Comparison of ENCODE assay signal across 9 mouse cellular contexts in the genomic region with DNA sequence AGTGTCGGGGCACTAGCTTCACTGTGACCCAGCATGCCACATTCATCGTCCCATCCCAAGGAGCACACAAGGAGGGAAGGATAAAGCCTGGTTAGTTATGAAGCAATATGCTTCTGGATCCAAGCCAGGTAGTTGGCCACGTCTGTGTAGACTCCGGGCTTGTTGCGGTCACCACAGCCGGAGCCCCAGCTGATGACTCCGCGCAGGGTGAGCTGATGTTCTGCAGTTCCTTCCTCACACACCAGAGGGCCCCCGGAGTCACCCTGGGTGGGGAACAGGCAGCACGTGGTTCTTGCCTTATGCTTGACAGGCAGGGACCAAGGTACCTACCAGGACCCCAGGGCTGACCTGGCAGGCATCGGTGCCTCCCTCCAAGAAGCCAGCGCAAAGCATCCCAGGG. TPM values are rescaled to one million over a fixed set of nuclear protein-coding genes. Genes with fewer than 3 reads are reported as not detected.
DNase-seq lines count a peak whose midpoint lies in the region; ATAC-seq and TF ChIP-seq lines count a peak whose summit lies in the region.
"Had no signal": no experiment of that assay in that cellular context is flagged by ENCODE, and none has a peak within 500 bp of the region (broad histone marks: within the 10 kb centered on the region; RNA-seq: fewer than 3 reads in every experiment).

No protein-coding gene starts in this region.

- H3K79me2 ChIP-seq in CH12.LX (replicated peaks; ENCODE audit: control insufficient read depth, extremely low read depth, insufficient read depth, poor library complexity, severe bottlenecking), result no peaks in the 10 kb centered on the region

- TF ChIP-seq RAD21 in CH12.LX (IDR thresholded peaks at IDR 0.05; ENCODE audit: low read depth, low read length), result peak; percentile 72

- intact Hi-C loops in heart, postnatal 25 days (cut with DNase I), result loop anchor here (1.0 kb wide), 2 partner anchors 53 to 99 kb away; no protein-coding TSS in a partner anchor

- H3K36me3 ChIP-seq in CH12.LX (replicated peaks in 1 of 2; ENCODE audit: control insufficient read depth in 1 of 2, insufficient read depth in 1 of 2, low read length in 1 of 2), result no peaks in the 10 kb centered on the region
- no peaks in the 10 kb centered on the region for H3K36me3 ChIP-seq in forebrain, embryonic 11.5 days (ENCODE audit: control insufficient read depth, insufficient read depth, low read length)
- peaks cover 4% of the 10 kb centered on the region; the same call in 1 of the 2 replicates for H3K36me3 ChIP-seq in liver, postnatal 0 days (replicated peaks; ENCODE audit: insufficient read depth, low read length)
- H3K36me3 ChIP-seq in neural tube, embryonic 14.5 days (ENCODE audit: control insufficient read depth, insufficient read depth, low read length), result no peaks in the 10 kb centered on the region
- no peaks in the 10 kb centered on the region for H3K36me3 ChIP-seq in testis, adult 2 months (ENCODE audit: control insufficient read depth, insufficient read depth, low read length)

- H3K4me1 ChIP-seq in CH12.LX (ENCODE audit: control insufficient read depth in 1 of 2, insufficient read depth in 2 of 2), result peaks cover 10 to 19% of the 10 kb centered on the region in 2 experiments
- H3K4me1 ChIP-seq in forebrain, embryonic 11.5 days (replicated peaks; ENCODE audit: control insufficient read depth, insufficient read depth, low read length), result peaks cover 4% of the 10 kb centered on the region
- peaks cover 15% of the 10 kb centered on the region for H3K4me1 ChIP-seq in liver, postnatal 0 days (ENCODE audit: insufficient read depth)
- peaks cover 6% of the 10 kb centered on the region; the same call in 1 of the 2 replicates for H3K4me1 ChIP-seq in neural tube, embryonic 14.5 days (ENCODE audit: control insufficient read depth, insufficient read depth, low read length)
- peaks cover 20% of the 10 kb centered on the region for H3K4me1 ChIP-seq in testis, adult 2 months (ENCODE audit: control insufficient read depth, insufficient read depth, low read length)

- dilution Hi-C loops in CH12.LX (cut with MboI; ENCODE audit: extremely low pct_ligation_motif_present, extremely low pct_unique_long_range_greater_than_20kb, low sequenced_read_pairs), result no loop called here

- ATAC-seq in forebrain, embryonic 11.5 days (replicated peaks; ENCODE audit: low FRiP score), result peak; percentile 76
- peak; percentile 80 for ATAC-seq in liver, postnatal 0 days
- peak; percentile 55; the same call in 1 of the 2 replicates for ATAC-seq in neural tube, embryonic 14.5 days (ENCODE audit: low read depth)

- in situ Hi-C loops in CH12.LX (cut with MboI; ENCODE audit: low pct_ligation_motif_present, low pct_unique_long_range_greater_than_20kb, low sequenced_read_pairs), result no loop called here

- H3K9ac ChIP-seq in CH12.LX (ENCODE audit: insufficient read depth, low read depth), result no peak overlapping the region
- no peak overlapping the region for H3K9ac ChIP-seq in forebrain, embryonic 11.5 days (ENCODE audit: low read length)
- H3K9ac ChIP-seq in liver, postnatal 0 days (replicated peaks), result no peak overlapping the region
- H3K9ac ChIP-seq in neural tube, embryonic 14.5 days (replicated peaks; ENCODE audit: low read depth, low read length), result no peak overlapping the region

- DNase-seq in CH12.LX (ENCODE audit: extremely low read depth), result peak; percentile 80
- peak; percentile 82 for DNase-seq in c-Kit-positive CD71-negative TER-119-negative erythroid progenitor cells, embryonic 14.5 days (ENCODE audit: low read depth)
- peak; percentile 90 for DNase-seq in forebrain, embryonic 11.5 days (ENCODE audit: low spot score)
- DNase-seq in heart, postnatal 25 days (ENCODE audit: low spot score), result peak; percentile 74
- DNase-seq in layer of hippocampus, adult 11-12 months (ENCODE audit: low spot score), result peak; percentile 85
- DNase-seq in liver, postnatal 0 days, result peak; percentile 91

- WGBS in forebrain, embryonic 11.5 days, result 14% methylated on average over 12 of the region's 12 CpGs
- 8% methylated on average over 12 of the region's 12 CpGs for WGBS in liver, postnatal 0 days (ENCODE audit: insufficient replicate concordance)
- 9% methylated on average over 12 of the region's 12 CpGs for WGBS in neural tube, embryonic 14.5 days

- H3K9me3 ChIP-seq in CH12.LX (replicated peaks; ENCODE audit: low read length), result peaks cover 5% of the 10 kb centered on the region
- H3K9me3 ChIP-seq in forebrain, embryonic 11.5 days (ENCODE audit: control insufficient read depth, low read length), result no peaks in the 10 kb centered on the region
- H3K9me3 ChIP-seq in liver, postnatal 0 days (ENCODE audit: low read length), result no peaks in the 10 kb centered on the region
- no peaks in the 10 kb centered on the region for H3K9me3 ChIP-seq in neural tube, embryonic 14.5 days (ENCODE audit: control insufficient read depth, low read length)

- peak; percentile 40 to 94; a peak in 2 of 4 replicates for TF ChIP-seq CTCF in CH12.LX (conservative IDR thresholded peaks at IDR 0.05 in 1 of 2, IDR thresholded peaks at IDR 0.05 in 1 of 2; ENCODE audit: low read depth in 2 of 2, low read length in 2 of 2)
- peak; percentile 93 for TF ChIP-seq CTCF in liver, postnatal 0 days (IDR thresholded peaks at IDR 0.05; ENCODE audit: low read depth)
- peak; percentile 66; the same call in 1 of the 2 replicates for TF ChIP-seq CTCF in testis, adult 2 months (IDR thresholded peaks at IDR 0.05; ENCODE audit: control insufficient read depth, insufficient read depth, insufficient replicate concordance, low read depth, low read length)

- H3K4me3 ChIP-seq in CH12.LX (replicated peaks in 1 of 3; ENCODE audit: low read depth in 2 of 3, low read length in 2 of 3, poor library complexity in 1 of 3), result no peak overlapping the region
- no peak overlapping the region for H3K4me3 ChIP-seq in forebrain, embryonic 11.5 days (ENCODE audit: low read depth, low read length)
- no peak overlapping the region for H3K4me3 ChIP-seq in liver, postnatal 0 days (ENCODE audit: low read depth, low read length)
- no peak overlapping the region for H3K4me3 ChIP-seq in neural tube, embryonic 14.5 days (ENCODE audit: low read depth, low read length)
- H3K4me3 ChIP-seq in testis, adult 2 months (ENCODE audit: control insufficient read depth, low read depth, low read length), result peak overlapping the region; percentile 30

- H3K27ac ChIP-seq in CH12.LX (ENCODE audit: insufficient read depth, low read depth), result no peak overlapping the region
- H3K27ac ChIP-seq in forebrain, embryonic 11.5 days (ENCODE audit: low read depth, low read length), result no peak overlapping the region
- no peak overlapping the region for H3K27ac ChIP-seq in liver, postnatal 0 days (ENCODE audit: low read depth)
- H3K27ac ChIP-seq in neural tube, embryonic 14.5 days (ENCODE audit: low read depth, low read length), result no peak overlapping the region
- H3K27ac ChIP-seq in testis, adult 2 months (ENCODE audit: control insufficient read depth, insufficient read depth, low read depth, low read length), result no peak overlapping the region

- no peak for TF ChIP-seq EP300 in CH12.LX (IDR thresholded peaks at IDR 0.05; ENCODE audit: low read length)
- no peak for TF ChIP-seq EP300 in liver, postnatal 0 days (IDR thresholded peaks at IDR 0.05; ENCODE audit: low read depth)

- TF ChIP-seq POLR2A in CH12.LX (IDR thresholded peaks at IDR 0.05; ENCODE audit: low read depth, low read length), result no peak
- TF ChIP-seq POLR2A in testis, adult 2 months (IDR thresholded peaks at IDR 0.05; ENCODE audit: control insufficient read depth, low read depth, low read length), result no peak

- H3K4me2 ChIP-seq in CH12.LX (ENCODE audit: insufficient read depth, low read depth, poor library complexity, severe bottlenecking), result no peak overlapping the region; the same call in 1 of the 2 replicates
- H3K4me2 ChIP-seq in forebrain, embryonic 11.5 days (ENCODE audit: low read depth, low read length, severe bottlenecking), result no peak overlapping the region
- no peak overlapping the region for H3K4me2 ChIP-seq in liver, postnatal 0 days (ENCODE audit: low read depth, low read length)
- H3K4me2 ChIP-seq in neural tube, embryonic 14.5 days (ENCODE audit: low read depth, low read length), result peak overlapping the region; percentile 7; the same call in 1 of the 2 replicates

- H3K27me3 ChIP-seq in CH12.LX (replicated peaks), result peaks cover 44% of the 10 kb centered on the region
- peaks cover 49% of the 10 kb centered on the region for H3K27me3 ChIP-seq in forebrain, embryonic 11.5 days (ENCODE audit: control insufficient read depth, insufficient read depth, low read length)
- peaks cover 42% of the 10 kb centered on the region for H3K27me3 ChIP-seq in liver, postnatal 0 days (ENCODE audit: insufficient read depth, low read length)
- peaks cover 29% of the 10 kb centered on the region for H3K27me3 ChIP-seq in neural tube, embryonic 14.5 days (ENCODE audit: control insufficient read depth, insufficient read depth, low read length)
- no peaks in the 10 kb centered on the region; the same call in 1 of the 2 replicates for H3K27me3 ChIP-seq in testis, adult 2 months (ENCODE audit: control insufficient read depth, insufficient read depth, low read length)

RNA-seq across cellular contexts. Expression of gene Pfn3, which starts 3.0 kb away (rescaled TPM):
- total RNA-seq in CH12.LX (2012; rRNA removed) (not detected in 2 replicates), CH12.LX (2014; rRNA removed) (not detected in 2 replicates)
- not detected in 2 replicates for polyA plus RNA-seq in CH12.LX (2012; ENCODE audit: insufficient read length, low read depth)
- polyA plus RNA-seq in forebrain, embryonic 11.5 days (2014; fragmentation: Nextera tagmentation; extraction: Ambion mirVana), result not detected in 2 replicates
- total RNA-seq in heart, postnatal 25 days (2021), result not detected
- polyA plus RNA-seq in liver, postnatal 0 days (2015; fragmentation: Nextera tagmentation; extraction: Ambion mirVana), result not detected in 2 replicates
- 0.55 and 1.2 TPM in 2 replicates for polyA plus RNA-seq in neural tube, embryonic 14.5 days (2014; fragmentation: Nextera tagmentation; extraction: Ambion mirVana)
- 279 and 352 TPM in 2 replicates for polyA plus RNA-seq in testis, adult 2 months (2012; rRNA removed)
- polyA plus RNA-seq: heart, embryonic 14.5 days had no signal

RNA-seq across cellular contexts. Expression of gene F12, which starts 8.6 kb away (rescaled TPM):
- total RNA-seq in CH12.LX (2012; rRNA removed), result not detected in 2 replicates
- total RNA-seq in CH12.LX (2014; rRNA removed), result not detected in 2 replicates
- not detected in 2 replicates for polyA plus RNA-seq in CH12.LX (2012; ENCODE audit: insufficient read length, low read depth)
- not detected in 2 replicates for polyA plus RNA-seq in forebrain, embryonic 11.5 days (2014; fragmentation: Nextera tagmentation; extraction: Ambion mirVana)
- total RNA-seq in heart, postnatal 25 days (2021), result not detected
- polyA plus RNA-seq in liver, postnatal 0 days (2015; fragmentation: Nextera tagmentation; extraction: Ambion mirVana), result 403 and 418 TPM in 2 replicates
- polyA plus RNA-seq in neural tube, embryonic 14.5 days (2014; fragmentation: Nextera tagmentation; extraction: Ambion mirVana), result 0.18 TPM in 1 of 2 replicates, not detected in the other
- 3.0 and 3.4 TPM in 2 replicates for polyA plus RNA-seq in testis, adult 2 months (2012; rRNA removed)
- polyA plus RNA-seq: heart, embryonic 14.5 days had no signal

RNA-seq across cellular contexts. Expression of gene Slc34a1, which starts 20.0 kb away (rescaled TPM):
- total RNA-seq in CH12.LX (2012; rRNA removed) (not detected in 2 replicates), CH12.LX (2014; rRNA removed) (not detected in 2 replicates)
- not detected in 2 replicates for polyA plus RNA-seq in CH12.LX (2012; ENCODE audit: insufficient read length, low read depth)
- polyA plus RNA-seq in forebrain, embryonic 11.5 days (2014; fragmentation: Nextera tagmentation; extraction: Ambion mirVana), result not detected in 2 replicates
- total RNA-seq in heart, postnatal 25 days (2021), result not detected
- not detected in 2 replicates for polyA plus RNA-seq in liver, postnatal 0 days (2015; fragmentation: Nextera tagmentation; extraction: Ambion mirVana)
- polyA plus RNA-seq in neural tube, embryonic 14.5 days (2014; fragmentation: Nextera tagmentation; extraction: Ambion mirVana), result 0.19 and 0.32 TPM in 2 replicates
- 0.16 and 0.22 TPM in 2 replicates for polyA plus RNA-seq in testis, adult 2 months (2012; rRNA removed)
- polyA plus RNA-seq: heart, embryonic 14.5 days had no signal

RNA-seq across cellular contexts. Expression of gene Grk6, which starts 26.9 kb away (rescaled TPM):
- total RNA-seq in CH12.LX (2012; rRNA removed) (60.1 and 69.9 TPM in 2 replicates), CH12.LX (2014; rRNA removed) (59.0 and 65.0 TPM in 2 replicates)
- polyA plus RNA-seq in CH12.LX (2012; ENCODE audit: insufficient read length, low read depth), result 71.0 and 72.8 TPM in 2 replicates
- polyA plus RNA-seq in forebrain, embryonic 11.5 days (2014; fragmentation: Nextera tagmentation; extraction: Ambion mirVana), result 69.5 and 79.2 TPM in 2 replicates
- 10 to 100 TPM; 17.5 to 18.6 TPM for total RNA-seq in heart, postnatal 25 days (2021)
- 15.9 and 16.7 TPM in 2 replicates for polyA plus RNA-seq in liver, postnatal 0 days (2015; fragmentation: Nextera tagmentation; extraction: Ambion mirVana)
- polyA plus RNA-seq in neural tube, embryonic 14.5 days (2014; fragmentation: Nextera tagmentation; extraction: Ambion mirVana), result 39.0 and 42.1 TPM in 2 replicates
- polyA plus RNA-seq in testis, adult 2 months (2012; rRNA removed), result 7.8 and 8.4 TPM in 2 replicates

RNA-seq across cellular contexts. Expression of gene Prr7, which starts 46.1 kb away (rescaled TPM):
- total RNA-seq in CH12.LX (2012; rRNA removed) (0.89 and 1.1 TPM in 2 replicates), CH12.LX (2014; rRNA removed) (0.60 and 0.69 TPM in 2 replicates)
- polyA plus RNA-seq in CH12.LX (2012; ENCODE audit: insufficient read length, low read depth), result 0.83 and 1.2 TPM in 2 replicates
- 2.3 and 3.9 TPM in 2 replicates for polyA plus RNA-seq in forebrain, embryonic 11.5 days (2014; fragmentation: Nextera tagmentation; extraction: Ambion mirVana)
- total RNA-seq in heart, postnatal 25 days (2021), result 1 to 10 TPM in 1 of 2 experiments, under 1 TPM in 1; 0.56 to 1.2 TPM
- not detected in 2 replicates for polyA plus RNA-seq in liver, postnatal 0 days (2015; fragmentation: Nextera tagmentation; extraction: Ambion mirVana)
- 5.8 and 6.7 TPM in 2 replicates for polyA plus RNA-seq in neural tube, embryonic 14.5 days (2014; fragmentation: Nextera tagmentation; extraction: Ambion mirVana)
- polyA plus RNA-seq in testis, adult 2 months (2012; rRNA removed), result 20.3 and 24.9 TPM in 2 replicates

Comparison
In these comparisons a context has a peak if more than half of its experiments do, and no peak if none do; other contexts are left out.
1. RNA of gene Pfn3, which starts 3.0 kb away (polyA plus RNA-seq): 279 to 352 TPM in testis, adult 2 months; 0.55 to 1.2 TPM in neural tube, embryonic 14.5 days, not detected in forebrain, embryonic 11.5 days, not detected in CH12.LX and not detected in liver, postnatal 0 days; every median in the first group is over 100 times any median in the second.
2. RNA of gene F12, which starts 8.6 kb away (polyA plus RNA-seq): 403 to 418 TPM in liver, postnatal 0 days; 3.0 to 3.4 TPM in testis, adult 2 months, not detected in CH12.LX, 0.18 TPM in neural tube, embryonic 14.5 days and not detected in forebrain, embryonic 11.5 days; every median in the first group is over 10 times any median in the second.
3. Peak in every context shown above with its lines, with median percentiles within 50 percentile points of each other: DNase-seq, CTCF ChIP-seq and ATAC-seq.